Mouse (Mus musculus) testis, adult 2 months (tissue): ENCODE measurements around the gene Adnp. TPM values are rescaled to one million over a fixed set of nuclear protein-coding genes. Genes with fewer than 3 reads are reported as not detected.

Experiments
- H3K27ac ChIP-seq: fragments of 200-500 bp; 2 replicates; pipeline ENCODE4 v1.5.1; 2012; ENCODE audit warnings: low read depth, low read length; ENCODE audit not compliant: control insufficient read depth, insufficient read depth
- H3K27me3 ChIP-seq: fragments of 200-500 bp; 2 replicates; pipeline ENCODE4 v1.6.1; 2012; ENCODE audit warnings: mild to moderate bottlenecking, low read length, moderate library complexity; ENCODE audit not compliant: control insufficient read depth, insufficient read depth
- H3K36me3 ChIP-seq: fragments of 200-500 bp; 2 replicates; pipeline ENCODE4 v1.6.1; 2012; ENCODE audit warnings: mild to moderate bottlenecking, low read length; ENCODE audit not compliant: control insufficient read depth, insufficient read depth
- H3K4me1 ChIP-seq: fragments of 200-500 bp; 2 replicates; pipeline ENCODE4 v1.6.1; 2012; ENCODE audit warnings: low read length; ENCODE audit not compliant: control insufficient read depth, insufficient read depth
- H3K4me3 ChIP-seq: fragments of 200-500 bp; 2 replicates; pipeline ENCODE4 v1.5.1; 2012; ENCODE audit warnings: low read depth, mild to moderate bottlenecking, low read length, moderate library complexity, mixed read lengths; ENCODE audit not compliant: control insufficient read depth
- CTCF ChIP-seq: fragments of 200-500 bp; IDR thresholded peaks from 2 replicates; pipeline ENCODE4 v1.5.1; 2012; ENCODE audit warnings: low read depth, mild to moderate bottlenecking, inconsistent platforms, low read length, moderate library complexity; ENCODE audit not compliant: control insufficient read depth, insufficient read depth, insufficient replicate concordance
- POLR2A ChIP-seq: fragments of 200-500 bp; IDR thresholded peaks from 2 replicates; pipeline ENCODE4 v1.6.1; 2012; ENCODE audit warnings: low read depth, mild to moderate bottlenecking, inconsistent platforms, low read length, moderate library complexity; ENCODE audit not compliant: control insufficient read depth
- polyA plus RNA-seq: library from polyadenylated mRNA; depleted of rRNA; stranded (reverse); fragments of >200 nt; gene quantifications from 2 replicates; pipeline ENCODE4 v1.2.3, GENCODE M21; 2012; rRNA removed

Gene Adnp
- polyA plus RNA-seq, result 23.8 and 26.7 TPM in 2 replicates

DNA sequence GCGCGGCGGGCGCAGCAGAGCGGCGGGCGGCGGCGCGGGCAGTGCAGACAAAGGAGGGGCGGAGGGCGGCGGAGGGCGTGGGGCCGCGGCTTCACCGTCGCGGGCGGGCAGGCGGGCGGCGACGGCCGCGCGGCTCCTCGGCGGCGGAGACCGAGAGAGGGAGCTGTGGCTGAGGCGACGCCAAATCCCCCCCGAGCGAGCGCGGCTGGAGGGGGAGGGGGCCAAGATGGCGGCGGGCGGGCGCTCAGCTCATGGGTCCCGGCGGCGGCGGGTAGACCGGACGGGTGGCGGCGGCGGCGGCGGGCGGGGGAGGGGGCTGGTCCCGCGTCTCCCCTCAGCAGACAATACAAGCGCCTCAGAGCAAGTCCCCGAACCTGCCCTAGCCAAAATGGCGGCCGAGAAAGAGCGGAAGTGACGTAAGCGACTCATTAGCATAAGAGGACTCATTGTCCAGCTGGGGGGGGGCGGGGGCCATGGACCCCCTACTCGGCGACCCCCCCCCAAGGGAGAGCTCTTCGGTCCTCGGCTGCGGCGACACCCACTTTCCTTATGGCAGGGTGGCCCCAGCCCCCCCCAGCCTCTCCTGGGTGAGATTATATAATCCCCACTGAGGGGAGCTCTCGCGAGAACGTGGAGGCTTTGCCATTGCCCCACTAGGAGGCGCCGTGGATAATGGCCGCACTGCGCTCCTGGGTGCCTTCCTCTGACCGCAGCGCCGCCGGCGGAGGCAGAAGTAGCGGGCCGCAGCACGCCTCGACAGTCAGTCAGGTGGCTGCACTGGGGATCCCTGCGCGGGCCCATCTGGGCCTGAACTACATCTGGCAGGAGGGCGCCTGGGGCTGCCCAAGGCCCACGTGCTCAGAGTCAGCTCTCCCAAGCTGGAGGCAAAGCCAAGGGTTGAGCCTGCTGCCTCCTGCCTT is at the start of gene Adnp:
Gene Adnp (minus strand): TSS at position 388 of the 920 bp plus-strand sequence.
- Histone ChIP-seq H3K36me3 (peaks cover 2% of the 10 kb centered on the region), H3K27ac (peak within 1 kb of the TSS; percentile 91)

DNA sequence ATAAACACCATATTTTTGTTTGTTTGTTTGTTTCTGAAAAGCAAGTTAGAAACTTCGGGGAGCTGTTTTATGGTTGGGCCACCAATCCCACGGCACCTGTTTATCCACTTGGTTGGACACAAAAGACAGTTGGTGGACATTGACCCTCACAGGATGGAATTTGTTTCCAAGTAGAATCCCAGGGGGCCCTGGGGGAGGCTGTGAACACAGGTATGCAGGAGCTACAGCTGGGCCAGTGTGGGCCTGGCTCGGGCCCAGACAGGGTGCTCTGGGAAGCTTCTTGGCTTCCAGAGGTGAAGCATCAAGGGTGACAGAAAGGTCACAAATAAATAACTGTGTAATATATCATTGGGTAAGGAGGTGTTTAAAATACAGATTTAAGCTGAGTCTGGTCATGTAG is 49.6 kb upstream of the Adnp start:
- Histone ChIP-seq H3K4me1 (no peaks in the 10 kb centered on the region; the same call in 1 of the 2 replicates), H3K27ac (no peak overlapping the region), H3K27me3 (no peaks in the 10 kb centered on the region), H3K4me3 (no peak overlapping the region), H3K36me3 (no peaks in the 10 kb centered on the region)
- TF ChIP-seq POLR2A (no peak), CTCF (no peak)

More for the DNA sequence above, at the start of gene Adnp:
- Histone ChIP-seq H3K4me3 (peak within 1 kb of the TSS; percentile 88), H3K4me1 (peaks cover 4% of the 10 kb centered on the region), H3K27me3 (no peaks in the 10 kb centered on the region)
- TF ChIP-seq POLR2A (peak; percentile 81), CTCF (peak; percentile 47; the same call in 1 of the 2 replicates)

DNA sequence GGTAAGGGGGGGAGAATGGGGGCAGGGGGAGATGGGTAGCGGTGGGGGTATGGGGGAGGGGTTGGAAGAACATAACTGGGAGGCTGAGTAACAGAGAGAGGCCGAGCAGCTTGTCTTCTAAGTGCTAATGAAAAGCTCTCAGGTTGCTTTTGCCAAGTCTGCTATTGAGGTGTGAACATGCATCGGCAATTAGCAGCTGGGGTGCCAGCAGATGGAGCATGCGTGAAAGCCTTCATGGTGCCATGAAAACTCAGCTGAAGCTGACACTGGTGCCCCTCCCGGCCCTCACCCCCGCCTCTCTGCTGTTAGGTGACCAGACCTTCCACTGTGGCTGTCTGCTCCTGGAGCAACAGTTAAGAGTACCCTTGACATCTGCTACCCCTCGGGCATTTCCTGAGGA is 46.9 kb upstream of the Adnp start:
- Histone ChIP-seq H3K27ac (no peak overlapping the region), H3K4me3 (no peak overlapping the region), H3K36me3 (no peaks in the 10 kb centered on the region), H3K4me1 (no peaks in the 10 kb centered on the region; the same call in 1 of the 2 replicates), H3K27me3 (no peaks in the 10 kb centered on the region)
- no peak for TF ChIP-seq POLR2A
- no peak for TF ChIP-seq CTCF

DNA sequence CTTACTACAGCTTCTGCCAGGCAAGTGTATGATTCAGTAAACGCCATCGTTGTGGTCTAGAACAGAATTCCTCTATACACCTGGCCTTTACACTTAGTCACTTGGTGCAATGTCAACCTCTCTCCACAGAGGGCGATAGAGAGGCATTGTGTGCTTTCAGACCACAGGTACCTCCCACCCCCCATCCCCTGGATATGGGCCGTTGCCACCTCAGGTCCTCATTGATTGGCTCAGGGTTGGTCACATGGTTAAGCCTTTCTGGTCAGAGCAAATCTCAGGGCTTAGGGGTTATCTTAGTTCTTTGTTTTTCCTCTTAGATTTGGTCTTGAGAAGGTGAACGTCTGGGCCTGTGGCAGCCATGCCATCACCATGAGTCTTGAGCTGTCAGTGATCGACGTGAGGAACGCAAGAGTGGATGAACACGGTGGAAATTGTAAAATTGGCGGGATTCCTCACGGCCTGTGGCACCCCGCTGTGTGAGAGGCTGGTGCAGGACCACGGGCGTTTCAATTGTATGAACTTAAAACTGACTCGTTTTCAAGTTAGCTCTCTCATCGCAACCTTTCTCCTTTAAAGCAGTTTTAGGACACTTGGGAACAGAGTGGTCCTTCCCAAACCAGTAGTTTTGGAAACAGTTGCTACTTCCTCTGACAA is 45.9 kb upstream of the Adnp start:
- H3K36me3 ChIP-seq, result no peaks in the 10 kb centered on the region
- peak; percentile 86; the same call in 1 of the 2 replicates for TF ChIP-seq CTCF
- TF ChIP-seq POLR2A, result no peak
- H3K4me3 ChIP-seq, result no peak overlapping the region
- H3K27me3 ChIP-seq, result no peaks in the 10 kb centered on the region
- H3K4me1 ChIP-seq, result no peaks in the 10 kb centered on the region; the same call in 1 of the 2 replicates
- H3K27ac ChIP-seq, result no peak overlapping the region

DNA sequence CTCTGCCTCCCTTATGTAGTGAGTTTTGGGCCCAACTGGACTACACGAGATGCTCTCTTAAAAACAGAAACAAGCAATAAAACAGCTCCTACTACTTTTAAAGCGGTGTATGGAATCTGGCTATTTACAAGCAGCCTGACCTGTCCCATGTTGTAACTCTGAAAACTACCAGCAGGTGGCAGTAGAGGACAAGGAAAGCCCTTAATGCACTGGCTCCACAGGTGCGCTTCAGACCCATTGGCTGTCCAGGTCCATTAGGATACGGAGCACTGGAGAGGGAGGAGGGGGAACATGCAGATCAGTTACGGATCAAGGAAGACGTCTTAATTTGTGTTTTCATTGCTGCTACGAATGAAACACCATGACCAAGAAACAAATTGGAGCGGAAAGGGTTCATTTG is 43.4 kb upstream of the Adnp start:
- TF ChIP-seq POLR2A, result no peak
- peak; percentile 86; the same call in 1 of the 2 replicates for TF ChIP-seq CTCF
- no peaks in the 10 kb centered on the region; the same call in 1 of the 2 replicates for H3K4me1 ChIP-seq
- H3K36me3 ChIP-seq, result no peaks in the 10 kb centered on the region
- H3K27me3 ChIP-seq, result no peaks in the 10 kb centered on the region
- H3K4me3 ChIP-seq, result no peak overlapping the region
- H3K27ac ChIP-seq, result no peak overlapping the region

DNA sequence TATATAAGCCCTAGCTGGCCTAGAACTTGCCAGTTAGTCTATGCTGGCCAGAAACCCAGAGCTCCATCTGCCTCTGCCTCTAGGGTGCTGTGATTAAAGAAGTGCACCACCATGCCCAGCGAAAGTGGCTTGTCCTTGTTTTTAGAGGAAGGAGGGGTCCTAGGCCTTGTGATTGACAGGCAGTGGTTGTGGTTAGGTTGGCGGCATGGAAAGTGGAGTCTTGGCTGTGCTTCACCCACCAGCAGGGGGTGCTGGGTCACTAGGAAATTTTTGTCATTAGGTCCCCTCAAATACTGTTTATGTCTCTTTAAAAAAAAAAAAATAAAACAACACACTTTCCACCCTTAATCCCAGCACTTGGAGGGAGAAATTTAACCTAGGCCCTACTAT is 41.9 kb upstream of the Adnp start:
- H3K4me1 ChIP-seq, result no peaks in the 10 kb centered on the region; the same call in 1 of the 2 replicates
- H3K4me3 ChIP-seq, result no peak overlapping the region
- no peak overlapping the region for H3K27ac ChIP-seq
- TF ChIP-seq CTCF (no peak; the same call in 1 of the 2 replicates), POLR2A (no peak)
- no peaks in the 10 kb centered on the region for H3K36me3 ChIP-seq
- no peaks in the 10 kb centered on the region for H3K27me3 ChIP-seq
